Mouse (Mus musculus) cortical plate, adult 2 months (tissue): Measurements from ENCODE around the gene Npff.

Experiments
- CTCF ChIP-seq: fragments of 200-500 bp; IDR thresholded peaks from 2 replicates; pipeline ENCODE4 v1.5.1; 2011; ENCODE audit warnings: mild to moderate bottlenecking, control low read depth, low read length; ENCODE audit not compliant: insufficient read depth; ENCODE audit errors: extremely low read depth
- POLR2A ChIP-seq: fragments of 200-500 bp; IDR thresholded peaks from 2 replicates; pipeline ENCODE4 v1.6.1; 2011; ENCODE audit warnings: mild to moderate bottlenecking, low read length, control low read depth; ENCODE audit not compliant: insufficient read depth; ENCODE audit errors: extremely low read depth

- TF ChIP-seq CTCF, result no peak
- no peak for TF ChIP-seq POLR2A
These were observed 24.9 kb downstream of the Npff start for GRCm38 (mm10) chr15:102499851-102500250.
